ENCODE assay signal across 5 mouse cellular contexts in the genomic region with DNA sequence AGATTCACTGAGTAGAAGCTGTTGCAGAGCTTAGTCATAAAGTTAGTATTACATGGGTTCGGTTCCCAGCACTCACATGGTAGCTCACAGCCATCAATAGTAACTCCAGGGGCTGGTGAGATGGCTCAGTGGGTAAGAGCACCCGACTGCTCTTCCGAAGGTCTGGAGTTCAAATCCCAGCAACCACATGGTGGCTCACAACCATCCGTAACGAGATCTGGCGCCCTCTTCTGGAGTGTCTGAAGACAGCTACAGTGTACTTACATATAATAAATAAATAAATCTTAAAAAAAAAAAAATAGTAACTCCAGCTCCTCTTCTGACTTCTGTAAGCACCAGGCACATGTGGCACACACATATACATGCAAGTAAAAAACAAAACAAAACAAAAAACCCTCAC. TPM values are rescaled to one million over a fixed set of nuclear protein-coding genes. Genes with fewer than 3 reads are reported as not detected.
A peak's percentile ranks its signal among the peaks of the same experiment; 100 is the strongest.
DNase-seq lines count a peak whose midpoint lies in the region; ATAC-seq and TF ChIP-seq lines count a peak whose summit lies in the region.
"Not testable (repeated sequence)": the region's sequence is repeated elsewhere in the genome, so short reads cannot be mapped to it uniquely, and the experiment has no call there.

No protein-coding gene starts in this region.

- 87% methylated on average over 4 of the region's 6 CpGs for WGBS in intestine, postnatal 0 days
- WGBS in liver, embryonic 14.5 days (ENCODE audit: insufficient replicate concordance): 81% methylated on average over 3 of the region's 6 CpGs
- 100% methylated on average over 3 of the region's 6 CpGs for WGBS in stomach, postnatal 0 days

- CTCF ChIA-PET in Patski (lab: Charles Lee): interaction anchor here (1.3 to 2.0 kb wide), 7 partner anchors 8 to 26 kb away, joined by 3 to 7 read pairs (median 5); no protein-coding TSS in a partner anchor

- H3K4me1 ChIP-seq in ES-E14 (ENCODE audit: control insufficient read depth in 2 of 2, insufficient read depth in 2 of 2, low read length in 2 of 2, poor library complexity in 1 of 2); intestine, postnatal 0 days (replicated peaks; ENCODE audit: control insufficient read depth, insufficient read depth, low read length); stomach, postnatal 0 days (replicated peaks; ENCODE audit: control insufficient read depth, insufficient read depth): not testable (repeated sequence)
- peaks cover 3 to 11% of the 10 kb centered on the region in 2 experiments; a peak in 3 of 4 replicates for H3K4me1 ChIP-seq in liver, embryonic 14.5 days (replicated peaks; ENCODE audit: control insufficient read depth in 2 of 2, insufficient read depth in 2 of 2, low read length in 1 of 2)

- DNase-seq in ES-E14 (ENCODE audit: low read depth, low spot score); Patski (ENCODE audit: low read depth, low spot score); liver, embryonic 14.5 days (ENCODE audit: low read depth in 3 of 3, low spot score in 3 of 3); stomach, postnatal 0 days (ENCODE audit: low spot score): not testable (repeated sequence)

- peaks cover 12% of the 10 kb centered on the region for H3K36me3 ChIP-seq in ES-E14 (ENCODE audit: control insufficient read depth, insufficient read depth, low read length, poor library complexity, severe bottlenecking)
- H3K36me3 ChIP-seq in intestine, postnatal 0 days (ENCODE audit: control insufficient read depth, insufficient read depth): peaks cover 19% of the 10 kb centered on the region; the same call in 1 of the 2 replicates
- not testable (repeated sequence) for H3K36me3 ChIP-seq in liver, embryonic 14.5 days (replicated peaks; ENCODE audit: control insufficient read depth, insufficient read depth, low read depth); stomach, postnatal 0 days (ENCODE audit: control insufficient read depth, insufficient read depth, low read length)

- not testable (repeated sequence) for H3K9me3 ChIP-seq in ES-E14 (ENCODE audit: control insufficient read depth, insufficient read depth, low read depth, low read length); intestine, postnatal 0 days (ENCODE audit: control insufficient read depth); liver, embryonic 14.5 days (ENCODE audit: control insufficient read depth, low read length); stomach, postnatal 0 days (ENCODE audit: control insufficient read depth, low read length)

- ATAC-seq in Patski; intestine, postnatal 0 days; liver, embryonic 14.5 days (ENCODE audit: insufficient read depth); stomach, postnatal 0 days (ENCODE audit: low FRiP score, low TSS enrichment): not testable (repeated sequence)

- not testable (repeated sequence) for H3K4me3 ChIP-seq in ES-E14 (ENCODE audit: insufficient read depth in 1 of 2, low read depth in 1 of 2, low read length in 2 of 2, poor library complexity in 1 of 2, severe bottlenecking in 1 of 2); intestine, postnatal 0 days (ENCODE audit: low read depth, low read length); liver, embryonic 14.5 days (ENCODE audit: insufficient read depth in 1 of 2, low read depth in 2 of 2, low read length in 2 of 2); stomach, postnatal 0 days (ENCODE audit: low read depth, low read length)

- in situ Hi-C loops in ES-E14 (cut with MboI; ENCODE audit: low sequenced_read_pairs in 2 of 2, unreplicated experiment in 2 of 2); Patski (cut with MboI; ENCODE audit: low pct_unique_long_range_greater_than_20kb): not testable (repeated sequence)

- H3K9ac ChIP-seq in ES-E14 (ENCODE audit: insufficient read depth, low read depth, low read length, poor library complexity, severe bottlenecking); intestine, postnatal 0 days (ENCODE audit: low read depth, low read length); liver, embryonic 14.5 days (replicated peaks); stomach, postnatal 0 days (ENCODE audit: low read length): not testable (repeated sequence)

- POLR2A ChIA-PET in Patski (lab: Charles Lee): interaction anchor here (1.7 kb wide), 1 partner anchor 10 kb away, joined by 7 read pairs; no protein-coding TSS in a partner anchor

- not testable (repeated sequence) for H3K27ac ChIP-seq in ES-E14 (ENCODE audit: insufficient read depth, low read depth, low read length, poor library complexity, severe bottlenecking); intestine, postnatal 0 days (ENCODE audit: low read depth, low read length); liver, embryonic 14.5 days; stomach, postnatal 0 days (replicated peaks)

- not testable (repeated sequence) for H3K27me3 ChIP-seq in Patski; intestine, postnatal 0 days (replicated peaks; ENCODE audit: control insufficient read depth, insufficient read depth, low read length); liver, embryonic 14.5 days (ENCODE audit: control insufficient read depth, insufficient read depth, low read length); stomach, postnatal 0 days (ENCODE audit: control insufficient read depth, insufficient read depth, low read length)

- TF ChIP-seq CTCF in Patski (IDR thresholded peaks at IDR 0.05): peak; percentile 54
- TF ChIP-seq CTCF in intestine, postnatal 0 days (IDR thresholded peaks at IDR 0.05; ENCODE audit: low read depth): 0 out of 2 replicates have a peak, but pooled peaks have one; percentile 2
- TF ChIP-seq CTCF in liver, embryonic 14.5 days (IDR thresholded peaks at IDR 0.05; ENCODE audit: low read depth): 0 out of 2 replicates have a peak, but pooled peaks have one; percentile 22
- TF ChIP-seq CTCF in stomach, postnatal 0 days (IDR thresholded peaks at IDR 0.05; ENCODE audit: low read depth): 0 out of 2 replicates have a peak, but pooled peaks have one; percentile 1

- TF ChIP-seq EP300 in liver, embryonic 14.5 days (IDR thresholded peaks at IDR 0.05; ENCODE audit: low read depth); stomach, postnatal 0 days (optimal IDR thresholded peaks at IDR 0.05): not testable (repeated sequence)

- not testable (repeated sequence) for H3K4me2 ChIP-seq in intestine, postnatal 0 days (replicated peaks; ENCODE audit: low read depth); liver, embryonic 14.5 days (ENCODE audit: low read depth); stomach, postnatal 0 days (replicated peaks; ENCODE audit: low read depth)

TF ChIP-seq in ES-E14, 5 proteins besides CTCF, POLR2A, EP300 and RAD21:
- TF ChIP-seq ZNF384 (IDR thresholded peaks at IDR 0.05; ENCODE audit: low read depth, low read length): 0 out of 2 replicates have a peak, but pooled peaks have one; percentile 22

RNA-seq across cellular contexts. Expression of a gene that starts 11.0 kb away (rescaled TPM):
- 14.9 and 16.2 TPM in 2 replicates for total RNA-seq in ES-E14 (2012; rRNA removed)
- polyA plus RNA-seq in Patski (2021): 35.3 TPM
- polyA plus RNA-seq in intestine, postnatal 0 days (2015; fragmentation: Nextera tagmentation; extraction: Ambion mirVana): 12.4 and 13.8 TPM in 2 replicates
- polyA plus RNA-seq in liver, embryonic 14.5 days (2012; rRNA removed): 4.2 and 5.3 TPM in 2 replicates
- polyA plus RNA-seq in liver, embryonic 14.5 days (2014; fragmentation: Nextera tagmentation; extraction: Ambion mirVana): 6.6 and 6.8 TPM in 2 replicates
- polyA plus RNA-seq in stomach, postnatal 0 days (2015; fragmentation: Nextera tagmentation; extraction: Ambion mirVana): 11.1 and 12.0 TPM in 2 replicates

RNA-seq across cellular contexts. Expression of a gene that starts 47.6 kb away (rescaled TPM):
- total RNA-seq in ES-E14 (2012; rRNA removed): 85.9 and 132 TPM in 2 replicates
- 58.1 TPM for polyA plus RNA-seq in Patski (2021)
- 14.9 TPM in 2 replicates for polyA plus RNA-seq in intestine, postnatal 0 days (2015; fragmentation: Nextera tagmentation; extraction: Ambion mirVana)
- polyA plus RNA-seq in liver, embryonic 14.5 days (2012; rRNA removed): 14.5 and 19.9 TPM in 2 replicates
- 37.1 and 39.9 TPM in 2 replicates for polyA plus RNA-seq in liver, embryonic 14.5 days (2014; fragmentation: Nextera tagmentation; extraction: Ambion mirVana)
- polyA plus RNA-seq in stomach, postnatal 0 days (2015; fragmentation: Nextera tagmentation; extraction: Ambion mirVana): 22.4 and 24.4 TPM in 2 replicates

RNA-seq across cellular contexts. Expression of a gene that starts 48.1 kb away (rescaled TPM):
- total RNA-seq in ES-E14 (2012; rRNA removed): 48.6 and 50.5 TPM in 2 replicates
- polyA plus RNA-seq in Patski (2021): 48.9 TPM
- 14.9 and 16.5 TPM in 2 replicates for polyA plus RNA-seq in intestine, postnatal 0 days (2015; fragmentation: Nextera tagmentation; extraction: Ambion mirVana)
- polyA plus RNA-seq in liver, embryonic 14.5 days (2012; rRNA removed): 9.9 and 18.9 TPM in 2 replicates
- polyA plus RNA-seq in liver, embryonic 14.5 days (2014; fragmentation: Nextera tagmentation; extraction: Ambion mirVana): 27.2 and 27.5 TPM in 2 replicates
- polyA plus RNA-seq in stomach, postnatal 0 days (2015; fragmentation: Nextera tagmentation; extraction: Ambion mirVana): 12.9 and 13.8 TPM in 2 replicates

Comparison
In these comparisons a context has a peak if more than half of its experiments do, and no peak if none do; other contexts are left out.
1. CTCF ChIP-seq: peak in every context shown above with its lines; median percentile 54 in Patski; 22 in liver, embryonic 14.5 days; 2 in intestine, postnatal 0 days; 1 in stomach, postnatal 0 days.